In the genomic region with DNA sequence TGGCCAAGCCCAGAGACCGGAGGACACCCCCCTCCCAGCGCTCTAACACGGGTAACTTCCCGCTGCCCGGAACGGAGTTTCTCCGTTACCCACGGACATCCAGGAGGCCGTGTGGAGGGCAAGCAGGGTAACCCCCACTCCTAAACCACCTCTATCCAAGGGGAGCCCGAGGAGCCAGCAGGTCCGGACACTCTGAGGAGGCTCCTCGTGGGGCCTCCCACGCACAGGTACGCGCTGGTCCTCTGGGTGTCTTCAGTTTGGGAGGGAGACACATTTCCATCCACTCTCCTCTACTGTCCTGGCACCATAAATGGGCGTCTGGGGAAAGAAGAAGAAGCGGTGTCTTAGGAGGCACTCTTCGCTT, we compare ENCODE assay signal across 8 mouse cellular contexts.
DNase-seq lines count a peak whose midpoint lies in the region; ATAC-seq lines count a peak whose summit lies in the region.

No protein-coding gene starts in this region.

- H3K4me1 ChIP-seq in kidney, embryonic 14.5 days (ENCODE audit: control insufficient read depth, insufficient read depth, low read length), result peaks cover 9% of the 10 kb centered on the region; the same call in 1 of the 2 replicates
- peaks cover 13% of the 10 kb centered on the region for H3K4me1 ChIP-seq in embryonic facial prominence, embryonic 15.5 days
- peaks cover 18% of the 10 kb centered on the region for H3K4me1 ChIP-seq in limb, embryonic 10.5 days
- peaks cover 29% of the 10 kb centered on the region for H3K4me1 ChIP-seq in neural tube, embryonic 13.5 days (replicated peaks)

- H3K27ac ChIP-seq in kidney, embryonic 14.5 days (ENCODE audit: low read depth, low read length), result no peak overlapping the region
- H3K27ac ChIP-seq in embryonic facial prominence, embryonic 15.5 days (replicated peaks), result no peak overlapping the region
- no peak overlapping the region for H3K27ac ChIP-seq in limb, embryonic 10.5 days
- peak overlapping the region; percentile 85; the same call in 1 of the 2 replicates for H3K27ac ChIP-seq in neural tube, embryonic 13.5 days (replicated peaks)

- H3K4me3 ChIP-seq in kidney, embryonic 14.5 days (ENCODE audit: low read length), result peak overlapping the region; percentile 47
- H3K4me3 ChIP-seq in embryonic facial prominence, embryonic 15.5 days (replicated peaks), result peak overlapping the region; percentile 43
- peak overlapping the region; percentile 58 for H3K4me3 ChIP-seq in limb, embryonic 10.5 days
- peak overlapping the region; percentile 51 for H3K4me3 ChIP-seq in neural tube, embryonic 13.5 days

- 0 out of 2 replicates have a peak overlapping the region, but pooled peaks have one; percentile 53 for H3K9ac ChIP-seq in kidney, embryonic 14.5 days (ENCODE audit: low read depth, low read length)
- no peak overlapping the region for H3K9ac ChIP-seq in embryonic facial prominence, embryonic 15.5 days
- H3K9ac ChIP-seq in neural tube, embryonic 13.5 days, result peak overlapping the region; percentile 83

- DNase-seq in kidney, postnatal 14 days, result no peak
- DNase-seq in limb, embryonic 10.5 days (ENCODE audit: low spot score), result no peak
- no peak for DNase-seq in right cerebral cortex, postnatal 36 days (ENCODE audit: low spot score in 2 of 2)
- DNase-seq in right cerebral cortex, postnatal 4 days, result no peak

- H3K27me3 ChIP-seq in kidney, embryonic 14.5 days (ENCODE audit: control insufficient read depth, insufficient read depth, low read length), result peaks cover 34% of the 10 kb centered on the region
- H3K27me3 ChIP-seq in embryonic facial prominence, embryonic 15.5 days, result peaks cover 55% of the 10 kb centered on the region
- H3K27me3 ChIP-seq in limb, embryonic 10.5 days (ENCODE audit: low read depth, poor library complexity, severe bottlenecking), result peaks cover 73% of the 10 kb centered on the region
- peaks cover 63% of the 10 kb centered on the region for H3K27me3 ChIP-seq in neural tube, embryonic 13.5 days

- H3K36me3 ChIP-seq in kidney, embryonic 14.5 days (ENCODE audit: control insufficient read depth, insufficient read depth, low read length), result no peaks in the 10 kb centered on the region
- no peaks in the 10 kb centered on the region for H3K36me3 ChIP-seq in embryonic facial prominence, embryonic 15.5 days
- H3K36me3 ChIP-seq in limb, embryonic 10.5 days, result no peaks in the 10 kb centered on the region
- no peaks in the 10 kb centered on the region for H3K36me3 ChIP-seq in neural tube, embryonic 13.5 days

- H3K9me3 ChIP-seq in kidney, embryonic 14.5 days (ENCODE audit: control insufficient read depth, low read length), result no peaks in the 10 kb centered on the region
- no peaks in the 10 kb centered on the region for H3K9me3 ChIP-seq in embryonic facial prominence, embryonic 15.5 days (replicated peaks)
- no peaks in the 10 kb centered on the region for H3K9me3 ChIP-seq in limb, embryonic 10.5 days (replicated peaks)
- H3K9me3 ChIP-seq in neural tube, embryonic 13.5 days, result no peaks in the 10 kb centered on the region

- no peak; the same call in 1 of the 2 replicates for ATAC-seq in kidney, embryonic 14.5 days (ENCODE audit: low FRiP score, low TSS enrichment)
- ATAC-seq in embryonic facial prominence, embryonic 15.5 days (ENCODE audit: insufficient number of reproducible peaks, low FRiP score, low TSS enrichment, low read depth), result no peak
- ATAC-seq in neural tube, embryonic 13.5 days (ENCODE audit: low read depth), result peak; percentile 41
- no peak for ATAC-seq in activated CD4-positive, CD25-positive, alpha-beta regulatory T cell, adult 4 months

- 5% methylated on average over 18 of the region's 18 CpGs for WGBS in kidney, embryonic 14.5 days
- 4% methylated on average over 18 of the region's 18 CpGs for WGBS in embryonic facial prominence, embryonic 15.5 days
- 6% methylated on average over 18 of the region's 18 CpGs for WGBS in limb, embryonic 10.5 days
- WGBS in neural tube, embryonic 13.5 days, result 4% methylated on average over 18 of the region's 18 CpGs

- peak overlapping the region; percentile 90 for H3K4me2 ChIP-seq in kidney, embryonic 14.5 days (replicated peaks; ENCODE audit: low read depth, low read length)
- H3K4me2 ChIP-seq in embryonic facial prominence, embryonic 15.5 days (replicated peaks), result peak overlapping the region; percentile 76
- peak overlapping the region; percentile 90 for H3K4me2 ChIP-seq in neural tube, embryonic 13.5 days
